Comparison of ENCODE assay signal across 15 mouse cellular contexts in the genomic region with DNA sequence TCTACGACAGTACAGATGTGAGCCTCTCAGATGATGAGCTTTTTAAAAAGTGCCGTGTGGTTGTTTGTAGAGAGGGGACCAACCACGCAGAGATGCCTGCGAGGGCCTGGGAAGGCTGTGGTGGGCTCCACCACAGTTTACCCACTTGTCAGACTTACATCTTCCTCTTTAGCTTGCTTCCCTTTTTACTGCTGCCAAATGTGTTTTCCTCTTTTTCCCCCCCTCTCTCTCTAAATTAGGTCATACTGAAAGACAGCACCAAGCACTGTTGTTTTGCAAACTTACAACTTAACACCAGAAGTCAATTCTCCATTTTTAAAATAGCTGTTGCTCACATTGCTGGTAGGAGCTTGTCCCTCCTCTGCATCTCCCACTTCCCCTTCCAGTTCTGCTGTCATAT.
A peak's percentile ranks its signal among the peaks of the same experiment; 100 is the strongest.
DNase-seq lines count a peak whose midpoint lies in the region; ATAC-seq and TF ChIP-seq lines count a peak whose summit lies in the region.
"Had no signal": no experiment of that assay in that cellular context is flagged by ENCODE, and none has a peak within 500 bp of the region (broad histone marks: within the 10 kb centered on the region; RNA-seq: fewer than 3 reads in every experiment).

No protein-coding gene starts in this region.

- H3K4me2 ChIP-seq in liver, embryonic 12.5 days: no peak overlapping the region
- H3K4me2 ChIP-seq: forebrain, embryonic 15.5 days; heart, embryonic 13.5 days had no signal

- WGBS in liver, adult 2 months: 83% methylated on average over 4 of the region's 4 CpGs
- WGBS in liver, embryonic 12.5 days (ENCODE audit: insufficient replicate concordance): 48% methylated on average over 4 of the region's 4 CpGs
- 0% methylated on average over 4 of the region's 4 CpGs for whole genome bisulfite sequencing in macrophage (ENCODE audit: missing documents)

- H3K27me3 ChIP-seq in liver, adult 2 months (ENCODE audit: control insufficient read depth, insufficient read depth, low read length): no peaks in the 10 kb centered on the region
- no peaks in the 10 kb centered on the region for H3K27me3 ChIP-seq in liver, embryonic 12.5 days (replicated peaks)
- H3K27me3 ChIP-seq: forebrain, embryonic 15.5 days had no signal

- no peak overlapping the region for H3K9ac ChIP-seq in liver, adult 2 months (ENCODE audit: low read depth, low read length)
- H3K9ac ChIP-seq in liver, embryonic 12.5 days: no peak overlapping the region
- H3K9ac ChIP-seq: forebrain, embryonic 15.5 days; heart, embryonic 13.5 days had no signal

- no peaks in the 10 kb centered on the region for H3K4me1 ChIP-seq in liver, adult 2 months (ENCODE audit: control insufficient read depth, insufficient read depth, low read length)
- H3K4me1 ChIP-seq in liver, embryonic 12.5 days: 0 out of 2 replicates have a peak, but pooled peaks cover 4% of the 10 kb centered on the region
- H3K4me1 ChIP-seq: forebrain, embryonic 15.5 days; hindbrain, embryonic 10.5 days had no signal

- TF ChIP-seq CTCF in liver, adult 2 months (IDR thresholded peaks at IDR 0.05; ENCODE audit: low read depth, low read length): no peak

- H3K9me3 ChIP-seq in liver, embryonic 12.5 days (replicated peaks): no peaks in the 10 kb centered on the region
- H3K9me3 ChIP-seq: forebrain, embryonic 15.5 days; G1E; heart, embryonic 13.5 days; hindbrain, embryonic 10.5 days had no signal

- H3K36me3 ChIP-seq in liver, adult 2 months (ENCODE audit: control insufficient read depth, insufficient read depth, low read length): no peaks in the 10 kb centered on the region
- 0 out of 2 replicates have a peak, but pooled peaks cover 4% of the 10 kb centered on the region for H3K36me3 ChIP-seq in liver, embryonic 12.5 days
- H3K36me3 ChIP-seq in macrophage (ENCODE audit: inconsistent target): peaks cover 21% of the 10 kb centered on the region; the same call in 1 of the 2 replicates
- H3K36me3 ChIP-seq: forebrain, embryonic 15.5 days; heart, embryonic 13.5 days; hindbrain, embryonic 10.5 days had no signal

- no peak overlapping the region for H3K4me3 ChIP-seq in liver, adult 2 months (ENCODE audit: insufficient read depth, low read depth, low read length)
- H3K4me3 ChIP-seq in liver, embryonic 12.5 days: no peak overlapping the region
- H3K4me3 ChIP-seq in macrophage (ENCODE audit: inconsistent target): no peak overlapping the region
- H3K4me3 ChIP-seq: forebrain, embryonic 15.5 days; heart, embryonic 13.5 days; hindbrain, embryonic 10.5 days had no signal

- H3K27ac ChIP-seq in liver, adult 2 months (replicated peaks; ENCODE audit: insufficient read depth, low read depth, low read length): no peak overlapping the region
- no peak overlapping the region for H3K27ac ChIP-seq in liver, embryonic 12.5 days
- H3K27ac ChIP-seq in macrophage: peak overlapping the region; percentile 98
- H3K27ac ChIP-seq: forebrain, embryonic 15.5 days; heart, embryonic 13.5 days; hindbrain, embryonic 10.5 days had no signal

- no peak for ATAC-seq in liver, embryonic 12.5 days
- no peak for ATAC-seq in megakaryocyte-erythroid progenitor cell, adult 5-6 weeks (replicated peaks; ENCODE audit: low FRiP score, low TSS enrichment, poor library complexity, severe bottlenecking)
- ATAC-seq: forebrain, embryonic 15.5 days had no signal

- no peak for TF ChIP-seq POLR2A in liver, adult 2 months (IDR thresholded peaks at IDR 0.05; ENCODE audit: extremely low read depth, insufficient read depth, low read length)

- H3K79me2 ChIP-seq in liver, adult 2 months (ENCODE audit: control insufficient read depth, insufficient read depth, low read length): no peaks in the 10 kb centered on the region
- peaks cover 91% of the 10 kb centered on the region for H3K79me2 ChIP-seq in macrophage (ENCODE audit: inconsistent target)

- DNase-seq in liver, adult 2 months (ENCODE audit: extremely low read depth, low read depth, low spot score): peak; percentile 38
- peak; percentile 39 for DNase-seq in thymus, postnatal 0 days (ENCODE audit: low spot score)
- no peak for DNase-seq in thymus, adult 18-20 months
- no peak for DNase-seq in ovary, postnatal 36 days (ENCODE audit: low spot score)
- DNase-seq: cerebellum, adult 18-20 months; gastrocnemius, postnatal 10 days; kidney, postnatal 10 days; left cerebral cortex, postnatal 4 days had no signal

Comparison
In these comparisons a context has a peak if more than half of its experiments do, and no peak if none do; other contexts are left out.
1. DNase-seq: peak in liver, adult 2 months (single experiment) and thymus, postnatal 0 days (single experiment); none in thymus, adult 18-20 months (0 of 2) and ovary, postnatal 36 days (single experiment).